Mouse (Mus musculus) stomach, postnatal 0 days (tissue): ENCODE results near the gene Fam181b. TPM values are rescaled to one million over a fixed set of nuclear protein-coding genes. Genes with fewer than 3 reads are reported as not detected.

Experiments
- ATAC-seq: fragments of 200-750 bp; cut with Nextera tagmentation; 2 replicates; pipeline ENCODE4 v1.8.0; 2017; ENCODE audit not compliant: low FRiP score, low TSS enrichment
- DNase-seq: peaks from one replicate; pipeline ENCODE4 v3.0.0-alpha.2; 2016; ENCODE audit warnings: low spot score
- H3K27ac ChIP-seq: fragments of 300-500 bp; sonication (generic); replicated peaks from 2 replicates; pipeline ENCODE4 v1.5.1; 2014; ENCODE audit warnings: mild to moderate bottlenecking, control low read depth
- H3K27me3 ChIP-seq: fragments of 300-500 bp; sonication (generic); 2 replicates; pipeline ENCODE4 v1.6.1; 2014; ENCODE audit warnings: low read length; ENCODE audit not compliant: control insufficient read depth, insufficient read depth
- H3K36me3 ChIP-seq: fragments of 300-500 bp; sonication (generic); 2 replicates; pipeline ENCODE4 v1.6.1; 2014; ENCODE audit warnings: low read length, mixed read lengths; ENCODE audit not compliant: control insufficient read depth, insufficient read depth
- H3K4me1 ChIP-seq: fragments of 300-500 bp; sonication (generic); replicated peaks from 2 replicates; pipeline ENCODE4 v1.6.1; 2014; ENCODE audit warnings: antibody characterized with exemption; ENCODE audit not compliant: control insufficient read depth, insufficient read depth
- H3K4me2 ChIP-seq: fragments of 300-500 bp; sonication (generic); replicated peaks from 2 replicates; pipeline ENCODE4 v1.6.1; 2014; ENCODE audit warnings: low read depth, mild to moderate bottlenecking, control low read depth, moderate library complexity
- H3K4me3 ChIP-seq: fragments of 300-500 bp; sonication (generic); 2 replicates; pipeline ENCODE4 v1.5.1; 2014; ENCODE audit warnings: low read depth, low read length, control low read depth
- H3K9ac ChIP-seq: fragments of 300-500 bp; sonication (generic); 2 replicates; pipeline ENCODE4 v1.6.1; 2014; ENCODE audit warnings: mild to moderate bottlenecking, low read length, control low read depth, mixed read lengths
- H3K9me3 ChIP-seq: fragments of 300-500 bp; sonication (generic); 2 replicates; pipeline ENCODE4 v1.6.1; 2016; ENCODE audit warnings: low read length; ENCODE audit not compliant: control insufficient read depth
- CTCF ChIP-seq: IDR thresholded peaks from 2 replicates; pipeline ENCODE4 v1.5.1; 2016; ENCODE audit warnings: antibody characterized with exemption, low read depth, mild to moderate bottlenecking, moderate library complexity
- EP300 ChIP-seq: optimal IDR thresholded peaks from 2 replicates; pipeline ENCODE3; 2016; ENCODE audit warnings: antibody characterized with exemption
- WGBS: fragments of 180-500 bp; shearing (Covaris S2); extraction: QIAGEN DNeasy Blood & Tissue Kit; methylation state at CpG from one replicate; pipeline ENCODE4 v1.1.7; 2014; 5-methylcytosine and 5-hydroxymethylcytosine counted together
- polyA plus RNA-seq: library from polyadenylated mRNA; unstranded; fragments of >200 nt; fragmentation: Nextera tagmentation; extraction: Ambion mirVana; gene quantifications from 2 replicates; pipeline ENCODE4 v1.2.1, GENCODE M21; 2015

Gene Fam181b
- polyA plus RNA-seq, 1 experiment from 2014 or later, result 2.7 TPM

- no peaks in the 10 kb centered on the region for H3K9me3 ChIP-seq
- no peaks in the 10 kb centered on the region for H3K27me3 ChIP-seq
- no peak overlapping the region for H3K4me3 ChIP-seq
- no peak overlapping the region for H3K27ac ChIP-seq
- ATAC-seq (no peak), DNase-seq (no peak)
- TF ChIP-seq CTCF (no peak), EP300 (no peak)
- no peaks in the 10 kb centered on the region for H3K4me1 ChIP-seq
- H3K4me2 ChIP-seq, result no peak overlapping the region
- H3K36me3 ChIP-seq, result no peaks in the 10 kb centered on the region
- H3K9ac ChIP-seq, result no peak overlapping the region
Measured at GRCm38 (mm10) chr7:93060831-93061230, 18.8 kb upstream of the Fam181b start.

DNA sequence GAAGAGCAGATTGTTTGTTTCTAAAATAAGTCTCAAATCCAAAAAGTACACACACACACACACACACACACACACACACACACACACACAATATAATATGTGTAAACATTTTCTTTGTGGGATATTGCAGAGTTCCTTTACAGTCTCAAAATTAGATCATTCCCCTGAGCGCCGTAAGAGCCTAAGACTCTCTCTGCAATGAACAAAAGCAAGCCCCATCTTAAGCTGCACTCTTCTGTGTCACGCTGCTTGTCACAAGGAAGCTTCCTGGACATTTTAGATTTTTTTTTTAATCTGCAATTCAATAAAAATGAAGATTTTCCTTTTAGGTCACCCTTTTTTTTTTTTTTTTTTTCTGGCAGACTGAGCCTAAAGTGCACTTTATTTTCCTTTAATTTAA lies 17.9 kb upstream of the Fam181b start:
- TF ChIP-seq EP300 (no peak), CTCF (no peak)
- 73% methylated on average over 3 of the region's 3 CpGs for WGBS
- ATAC-seq, result no peak

DNA sequence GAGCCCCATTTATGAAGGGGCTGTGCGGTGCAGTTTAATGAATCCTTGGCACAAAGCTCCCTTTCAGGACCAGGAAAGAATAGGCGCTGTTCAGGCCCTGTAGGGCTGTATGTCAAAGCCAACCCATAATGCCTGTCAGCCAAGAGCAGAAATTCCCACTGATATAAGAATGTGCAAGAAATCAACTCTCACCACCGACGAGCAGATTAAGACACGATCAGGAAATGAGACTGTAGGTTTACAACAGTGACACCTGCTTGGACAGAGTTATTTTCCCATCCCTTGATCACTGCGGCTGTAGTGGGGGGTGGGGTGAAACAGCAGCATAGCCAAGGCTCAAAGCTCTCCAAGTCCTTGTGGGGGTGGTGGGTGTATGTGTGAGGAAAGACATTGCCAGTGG lies 17.5 kb upstream of the Fam181b start:
- TF ChIP-seq EP300 (no peak), CTCF (no peak)
- no peaks in the 10 kb centered on the region for H3K27me3 ChIP-seq
- H3K4me2 ChIP-seq, result no peak overlapping the region
- 60% methylated on average over 6 of the region's 6 CpGs for WGBS
- ATAC-seq (no peak), DNase-seq (no peak)
- no peaks in the 10 kb centered on the region for H3K9me3 ChIP-seq
- no peaks in the 10 kb centered on the region for H3K36me3 ChIP-seq
- no peak overlapping the region for H3K4me3 ChIP-seq
- H3K9ac ChIP-seq, result no peak overlapping the region
- no peak overlapping the region for H3K27ac ChIP-seq
- no peaks in the 10 kb centered on the region for H3K4me1 ChIP-seq

More for the DNA sequence above, 17.9 kb upstream of the Fam181b start:
- Histone ChIP-seq H3K9me3 (no peaks in the 10 kb centered on the region), H3K4me1 (no peaks in the 10 kb centered on the region), H3K4me3 (no peak overlapping the region), H3K27me3 (no peaks in the 10 kb centered on the region), H3K4me2 (no peak overlapping the region), H3K9ac (no peak overlapping the region), H3K27ac (no peak overlapping the region), H3K36me3 (no peaks in the 10 kb centered on the region)
- no peak for DNase-seq

DNA sequence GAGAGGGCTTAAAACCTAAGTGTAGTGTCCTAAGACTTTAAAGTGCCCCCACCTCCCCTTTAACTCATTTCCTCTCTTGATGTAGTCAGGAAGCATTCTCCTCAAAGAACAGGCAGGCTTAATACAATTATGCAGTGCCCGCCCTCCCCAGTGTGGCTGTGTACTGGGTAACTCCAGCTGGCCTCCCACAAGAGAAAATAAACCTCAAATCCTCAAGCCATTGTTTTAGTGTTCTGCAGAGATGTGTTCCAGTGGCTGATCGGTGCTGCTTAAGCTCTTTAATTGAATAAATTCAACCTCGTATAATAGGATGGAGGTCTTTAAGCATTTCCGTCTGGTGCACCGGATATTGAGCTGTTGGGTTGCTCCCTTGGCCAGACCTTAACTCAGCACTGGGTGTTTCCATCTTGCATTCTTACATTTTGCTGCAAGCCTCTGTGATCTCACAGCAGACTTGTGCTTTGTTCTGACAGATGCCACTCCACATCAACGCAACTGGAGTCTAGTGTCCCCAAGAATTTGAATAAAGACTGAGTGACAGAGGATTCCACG lies 12.1 kb upstream of the Fam181b start:
- no peak for DNase-seq

DNA sequence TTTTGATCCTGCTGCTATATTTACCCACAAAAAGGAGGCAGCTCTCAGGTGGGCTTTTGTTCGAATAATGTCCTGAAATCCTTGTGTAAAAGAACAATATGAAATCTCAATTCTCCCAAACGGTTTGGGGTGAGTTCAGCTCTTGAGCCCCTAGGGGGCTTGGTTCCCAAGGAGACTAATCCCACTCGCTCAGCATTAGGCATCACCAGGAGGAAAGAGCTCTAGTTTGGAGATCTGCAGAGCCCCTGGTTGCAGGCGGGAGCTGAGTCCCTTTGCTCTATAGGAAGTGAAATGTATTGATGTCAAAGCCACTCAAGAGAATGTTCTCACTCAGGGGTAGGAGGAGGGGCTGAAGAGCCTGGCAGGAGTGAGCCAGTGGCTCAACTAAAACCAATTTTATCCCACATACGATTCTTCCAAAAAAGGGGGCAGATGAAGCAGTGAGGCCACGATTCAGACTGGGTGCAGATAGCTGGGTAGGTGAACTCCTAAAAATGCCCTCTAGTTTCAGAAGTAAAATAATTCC lies 3.2 kb upstream of the Fam181b start:
- H3K27ac ChIP-seq, result no peak overlapping the region
- H3K36me3 ChIP-seq, result no peaks in the 10 kb centered on the region
- H3K4me1 ChIP-seq, result no peaks in the 10 kb centered on the region
- no peak overlapping the region for H3K4me3 ChIP-seq
- no peaks in the 10 kb centered on the region for H3K27me3 ChIP-seq
- H3K9me3 ChIP-seq, result no peaks in the 10 kb centered on the region
- DNase-seq (no peak), ATAC-seq (no peak)
- no peak overlapping the region for H3K4me2 ChIP-seq
- H3K9ac ChIP-seq, result no peak overlapping the region
- 15% methylated on average over 6 of the region's 6 CpGs for WGBS
- TF ChIP-seq CTCF (peak; percentile 28; the same call in 1 of the 2 replicates), EP300 (no peak)

More for the DNA sequence above, 12.1 kb upstream of the Fam181b start:
- no peak overlapping the region for H3K4me3 ChIP-seq
- ATAC-seq, result no peak
- no peaks in the 10 kb centered on the region for H3K9me3 ChIP-seq
- H3K36me3 ChIP-seq, result no peaks in the 10 kb centered on the region
- no peak overlapping the region for H3K4me2 ChIP-seq
- no peak for TF ChIP-seq CTCF
- no peak for TF ChIP-seq EP300
- H3K27ac ChIP-seq, result no peak overlapping the region
- WGBS, result 68% methylated on average over 7 of the region's 7 CpGs
- no peaks in the 10 kb centered on the region for H3K4me1 ChIP-seq
- no peaks in the 10 kb centered on the region for H3K27me3 ChIP-seq
- H3K9ac ChIP-seq, result no peak overlapping the region

DNA sequence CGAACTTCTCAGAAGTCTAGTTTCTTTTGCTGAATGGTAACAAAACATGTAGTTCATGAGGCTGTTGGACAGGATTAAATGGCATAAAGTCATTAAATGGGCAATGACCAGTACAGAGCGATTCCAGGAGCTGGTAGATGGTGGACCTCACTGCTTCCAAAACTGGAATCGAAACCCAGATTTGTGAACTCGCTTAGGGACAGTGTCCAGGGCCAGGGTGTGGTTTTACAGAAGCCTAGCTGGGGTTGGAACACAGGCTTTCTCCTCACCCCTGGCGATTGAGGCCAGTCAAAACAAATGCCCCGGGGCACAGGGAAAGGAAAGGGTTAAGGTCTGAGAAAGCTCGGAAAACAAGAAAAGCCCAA lies 263 bp upstream of the Fam181b start:
- Histone ChIP-seq H3K4me3 (peak overlapping the region; percentile 51), H3K9me3 (no peaks in the 10 kb centered on the region), H3K9ac (peak overlapping the region; percentile 65; the same call in 1 of the 2 replicates), H3K27ac (no peak overlapping the region), H3K36me3 (no peaks in the 10 kb centered on the region), H3K27me3 (no peaks in the 10 kb centered on the region), H3K4me1 (no peaks in the 10 kb centered on the region), H3K4me2 (peak overlapping the region; percentile 83)
- TF ChIP-seq EP300 (no peak), CTCF (no peak)
- WGBS, result 31% methylated on average over 7 of the region's 7 CpGs
- no peak for DNase-seq
- no peak for ATAC-seq
